ENCODE assay signal across 8 mouse cellular contexts in genomic region chrX:151046321-151046720, GRCm38 (mm10). TPM values are rescaled to one million over a fixed set of nuclear protein-coding genes. Genes with fewer than 3 reads are reported as not detected.
DNase-seq lines count a peak whose midpoint lies in the region; ATAC-seq and TF ChIP-seq lines count a peak whose summit lies in the region.

No protein-coding gene starts in this region.

- peaks cover 14% of the 10 kb centered on the region for H3K4me1 ChIP-seq in lung, embryonic 15.5 days
- H3K4me1 ChIP-seq in limb, embryonic 11.5 days (ENCODE audit: control insufficient read depth, insufficient read depth, low read length): 0 out of 2 replicates have a peak, but pooled peaks cover 2% of the 10 kb centered on the region
- H3K4me1 ChIP-seq in small intestine, adult 2 months (ENCODE audit: control insufficient read depth, insufficient read depth, insufficient read length, low read length): no peaks in the 10 kb centered on the region

- no peak for TF ChIP-seq POLR2A in small intestine, adult 2 months (IDR thresholded peaks at IDR 0.05; ENCODE audit: low read depth, low read length)

- 43% methylated on average over 11 of the region's 11 CpGs for WGBS in lung, embryonic 15.5 days
- WGBS in limb, embryonic 11.5 days: 48% methylated on average over 11 of the region's 11 CpGs
- 48% methylated on average over 11 of the region's 11 CpGs for WGBS in small intestine, adult 2 months

- DNase-seq in cerebellum, postnatal 10 days: peak; percentile 51 to 57
- DNase-seq in cerebellum, adult 11-12 months: no peak
- DNase-seq in lung, postnatal 14 days: no peak
- no peak for DNase-seq in limb, embryonic 11.5 days (ENCODE audit: low spot score)
- DNase-seq in Muller cell, postnatal 12 days (ENCODE audit: inconsistent ontology term): no peak
- DNase-seq in urinary bladder, postnatal 10 days (ENCODE audit: low spot score): no peak

- H3K4me2 ChIP-seq in lung, embryonic 15.5 days: peak overlapping the region; percentile 61
- peak overlapping the region; percentile 15; the same call in 1 of the 2 replicates for H3K4me2 ChIP-seq in limb, embryonic 11.5 days (ENCODE audit: low read depth, severe bottlenecking)

- H3K9ac ChIP-seq in lung, embryonic 15.5 days: no peak overlapping the region
- no peak overlapping the region for H3K9ac ChIP-seq in limb, embryonic 11.5 days (ENCODE audit: low read length)

- no peaks in the 10 kb centered on the region for H3K9me3 ChIP-seq in lung, embryonic 15.5 days
- H3K9me3 ChIP-seq in limb, embryonic 11.5 days (ENCODE audit: control insufficient read depth, low read length): no peaks in the 10 kb centered on the region

- TF ChIP-seq CTCF in small intestine, adult 2 months (IDR thresholded peaks at IDR 0.05; ENCODE audit: extremely low read depth, insufficient read length, insufficient replicate concordance, low read depth, low read length): no peak

- H3K27me3 ChIP-seq in lung, embryonic 15.5 days: no peaks in the 10 kb centered on the region
- H3K27me3 ChIP-seq in limb, embryonic 11.5 days (ENCODE audit: control insufficient read depth, insufficient read depth, low read length): no peaks in the 10 kb centered on the region
- no peaks in the 10 kb centered on the region for H3K27me3 ChIP-seq in small intestine, adult 2 months (ENCODE audit: control insufficient read depth, insufficient read depth, low read length)

- peak overlapping the region; percentile 94 for H3K27ac ChIP-seq in lung, embryonic 15.5 days
- H3K27ac ChIP-seq in limb, embryonic 11.5 days (replicated peaks; ENCODE audit: low read depth, low read length): no peak overlapping the region; the same call in 1 of the 2 replicates
- H3K27ac ChIP-seq in small intestine, adult 2 months (ENCODE audit: insufficient read depth, low read depth, low read length): no peak overlapping the region

- H3K4me3 ChIP-seq in lung, embryonic 15.5 days: peak overlapping the region; percentile 68
- H3K4me3 ChIP-seq in limb, embryonic 11.5 days (ENCODE audit: low read depth, low read length): peak overlapping the region; percentile 52; the same call in 1 of the 2 replicates
- peak overlapping the region; percentile 74 for H3K4me3 ChIP-seq in small intestine, adult 2 months (ENCODE audit: low read depth, low read length)

- ATAC-seq in lung, embryonic 15.5 days (ENCODE audit: borderline replicate concordance, extremely low read depth, low FRiP score, low TSS enrichment): no peak
- ATAC-seq in limb, embryonic 11.5 days (ENCODE audit: insufficient number of reproducible peaks, low FRiP score, low TSS enrichment, low read depth): no peak

- H3K36me3 ChIP-seq in lung, embryonic 15.5 days: no peaks in the 10 kb centered on the region
- H3K36me3 ChIP-seq in limb, embryonic 11.5 days (ENCODE audit: control insufficient read depth, insufficient read depth, low read length): no peaks in the 10 kb centered on the region
- no peaks in the 10 kb centered on the region for H3K36me3 ChIP-seq in small intestine, adult 2 months (ENCODE audit: control insufficient read depth, insufficient read depth, low read length)

RNA-seq across cellular contexts. Expression of gene Fgd1, which starts 0.4 kb away (rescaled TPM):
- polyA plus RNA-seq in lung, embryonic 15.5 days (2015; fragmentation: Nextera tagmentation; extraction: Ambion mirVana): 10.7 and 10.8 TPM in 2 replicates
- 13.5 and 18.0 TPM in 2 replicates for polyA plus RNA-seq in limb, embryonic 11.5 days (2014; fragmentation: Nextera tagmentation; extraction: Ambion mirVana)
- 1.7 and 2.3 TPM in 2 replicates for polyA plus RNA-seq in small intestine, adult 2 months (2012; rRNA removed)

RNA-seq across cellular contexts. Expression of gene Gnl3l, which starts 29.2 kb away (rescaled TPM):
- 27.0 and 27.6 TPM in 2 replicates for polyA plus RNA-seq in lung, embryonic 15.5 days (2015; fragmentation: Nextera tagmentation; extraction: Ambion mirVana)
- 29.0 and 32.8 TPM in 2 replicates for polyA plus RNA-seq in limb, embryonic 11.5 days (2014; fragmentation: Nextera tagmentation; extraction: Ambion mirVana)
- polyA plus RNA-seq in small intestine, adult 2 months (2012; rRNA removed): 1.6 and 3.2 TPM in 2 replicates

RNA-seq across cellular contexts. Expression of gene Tsr2, which starts 50.0 kb away (rescaled TPM):
- 33.1 and 33.4 TPM in 2 replicates for polyA plus RNA-seq in lung, embryonic 15.5 days (2015; fragmentation: Nextera tagmentation; extraction: Ambion mirVana)
- polyA plus RNA-seq in limb, embryonic 11.5 days (2014; fragmentation: Nextera tagmentation; extraction: Ambion mirVana): 45.2 and 57.2 TPM in 2 replicates
- polyA plus RNA-seq in small intestine, adult 2 months (2012; rRNA removed): 0.46 and 0.98 TPM in 2 replicates

Comparison
In these comparisons a context has a peak if more than half of its experiments do, and no peak if none do; other contexts are left out.
1. DNase-seq: peak in cerebellum, postnatal 10 days (2 of 2); none in cerebellum, adult 11-12 months (single experiment), lung, postnatal 14 days (single experiment), limb, embryonic 11.5 days (single experiment), Muller cell, postnatal 12 days (single experiment) and urinary bladder, postnatal 10 days (single experiment).
2. RNA of gene Tsr2, which starts 50.0 kb away (polyA plus RNA-seq): 45.2 to 57.2 TPM in limb, embryonic 11.5 days and 33.1 to 33.4 TPM in lung, embryonic 15.5 days; 0.46 to 0.98 TPM in small intestine, adult 2 months; every median in the first group is over 10 times any median in the second.
3. Peak in every context shown above with its lines, with median percentiles within 50 percentile points of each other: H3K4me3 ChIP-seq.